Mouse (Mus musculus) thymus, adult 2 months (tissue): ENCODE measurements around the gene Pex14.

Source experiments
- CTCF ChIP-seq: fragments of 200-500 bp; IDR thresholded peaks from 2 replicates; pipeline ENCODE4 v1.5.1; 2012; ENCODE audit warnings: mild to moderate bottlenecking, control low read depth, low read length, moderate library complexity, borderline replicate concordance; ENCODE audit not compliant: control insufficient read depth, poor library complexity, insufficient read depth; ENCODE audit errors: extremely low read depth
- POLR2A ChIP-seq: fragments of 200-500 bp; IDR thresholded peaks from 2 replicates; pipeline ENCODE4 v1.6.1; 2012; ENCODE audit warnings: mild to moderate bottlenecking, low read length, control low read depth, moderate library complexity; ENCODE audit not compliant: control insufficient read depth, poor library complexity, insufficient read depth; ENCODE audit errors: extremely low read depth

- TF ChIP-seq CTCF, result no peak
- TF ChIP-seq POLR2A, result no peak
Observed at GRCm38 (mm10) chr4:148930721-148931229, 168.9 kb downstream of the Pex14 start.
